Mouse (Mus musculus) neural tube, embryonic 11.5 days (tissue): ENCODE results near the gene Il4ra. TPM values are rescaled to one million over a fixed set of nuclear protein-coding genes. Genes with fewer than 3 reads are reported as not detected.

Source experiments
- ATAC-seq: fragments of 200-750 bp; cut with Nextera tagmentation; 2 replicates; pipeline ENCODE4 v1.8.0; 2017; ENCODE audit warnings: moderate number of reproducible peaks, mild to moderate bottlenecking, moderate TSS enrichment, moderate library complexity; ENCODE audit not compliant: insufficient read depth, low FRiP score, low TSS enrichment
- DNase-seq: peaks from one replicate; pipeline ENCODE4 v3.0.0-alpha.2; 2015; ENCODE audit warnings: low spot score
- H3K27ac ChIP-seq: fragments of 300-500 bp; sonication (generic); 2 replicates; pipeline ENCODE4 v1.5.1; 2014; ENCODE audit warnings: low read depth, mild to moderate bottlenecking, low read length
- H3K27me3 ChIP-seq: fragments of 300-500 bp; sonication (generic); 2 replicates; pipeline ENCODE4 v1.6.1; 2014; ENCODE audit warnings: mild to moderate bottlenecking, low read length, mixed read lengths; ENCODE audit not compliant: control insufficient read depth, insufficient read depth
- H3K36me3 ChIP-seq: fragments of 300-500 bp; sonication (generic); 2 replicates; pipeline ENCODE4 v1.6.1; 2014; ENCODE audit warnings: mild to moderate bottlenecking, low read length, moderate library complexity, mixed read lengths; ENCODE audit not compliant: control insufficient read depth, insufficient read depth
- H3K4me1 ChIP-seq: fragments of 300-500 bp; sonication (generic); 2 replicates; pipeline ENCODE4 v1.6.1; 2014; ENCODE audit warnings: low read length, mixed read lengths; ENCODE audit not compliant: control insufficient read depth, insufficient read depth
- H3K4me2 ChIP-seq: fragments of 300-500 bp; sonication (generic); 2 replicates; pipeline ENCODE4 v1.6.1; 2014; ENCODE audit warnings: low read depth, mild to moderate bottlenecking, moderate library complexity
- H3K4me3 ChIP-seq: fragments of 300-500 bp; sonication (generic); 2 replicates; pipeline ENCODE4 v1.5.1; 2014; ENCODE audit warnings: low read depth, low read length
- H3K9ac ChIP-seq: fragments of 300-500 bp; sonication (generic); 2 replicates; pipeline ENCODE4 v1.6.1; 2014; ENCODE audit warnings: mild to moderate bottlenecking, low read length
- H3K9me3 ChIP-seq: fragments of 300-500 bp; sonication (generic); 2 replicates; pipeline ENCODE4 v1.6.1; 2016; ENCODE audit warnings: low read length; ENCODE audit not compliant: control insufficient read depth
- WGBS: fragments of 180-500 bp; shearing (Covaris S2); extraction: QIAGEN DNeasy Blood & Tissue Kit; methylation state at CpG from one replicate; pipeline ENCODE4 v1.1.7; 2014; 5-methylcytosine and 5-hydroxymethylcytosine counted together
- polyA plus RNA-seq: library from polyadenylated mRNA; unstranded; fragments of >200 nt; fragmentation: Nextera tagmentation; extraction: Ambion mirVana; gene quantifications from 2 replicates; pipeline ENCODE4 v1.2.1, GENCODE M21; 2014

Gene Il4ra
- 3.3 and 4.5 TPM in 2 replicates for polyA plus RNA-seq

DNA sequence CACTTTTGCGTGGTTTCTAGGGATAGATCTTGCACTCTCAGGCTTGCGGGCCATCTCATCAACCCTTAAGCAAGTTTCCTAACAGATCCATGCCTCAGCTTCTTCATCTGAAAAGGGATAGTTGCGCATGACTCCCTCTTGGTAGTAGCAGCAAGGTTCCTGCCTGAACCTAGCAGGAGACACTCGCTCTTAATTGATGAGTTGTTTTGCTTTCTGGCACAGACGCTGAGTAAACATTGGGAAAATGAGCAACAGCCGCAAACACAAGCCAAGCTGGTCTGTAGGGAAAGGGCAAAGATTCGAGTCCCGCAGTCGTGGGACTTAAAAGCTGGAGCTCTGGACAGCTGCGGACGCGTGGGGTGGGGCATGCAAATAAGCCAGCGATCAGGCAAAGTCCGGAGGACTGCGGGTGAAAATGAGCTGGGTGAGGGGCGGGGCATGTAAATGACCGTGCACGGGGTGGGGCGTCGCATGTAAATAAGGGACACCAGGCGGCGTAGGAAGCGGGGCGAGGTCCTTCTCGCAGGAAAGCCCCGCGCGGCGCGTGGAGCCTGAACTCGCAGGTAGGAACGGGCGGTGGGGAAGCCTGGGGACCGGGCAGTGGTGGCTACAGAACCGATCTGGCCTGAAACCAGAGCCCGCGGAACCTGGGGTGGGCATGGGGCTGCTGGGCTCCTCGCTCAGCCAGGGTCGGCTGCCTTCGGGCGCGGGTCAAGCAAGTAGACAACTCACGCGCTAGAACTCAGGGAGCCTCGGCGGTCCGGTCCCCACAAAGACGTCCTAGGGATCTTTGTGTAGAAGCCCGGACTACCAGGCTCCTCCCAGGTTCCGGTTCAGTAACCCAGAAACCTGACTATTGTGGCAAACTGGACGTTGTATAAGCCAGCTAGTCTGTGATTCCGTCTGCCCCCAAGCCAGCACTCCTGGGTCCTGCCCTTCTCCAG is at the start of gene Il4ra:
TSS of gene Il4ra (plus strand) at position 355 of the 944 bp plus-strand sequence.
- H3K9me3 ChIP-seq, result no peaks in the 10 kb centered on the region
- H3K4me2 ChIP-seq, result peak within 1 kb of the TSS; percentile 66
- H3K4me1 ChIP-seq, result peaks cover 3% of the 10 kb centered on the region; the same call in 1 of the 2 replicates
- WGBS, result 2% methylated on average over 52 of the region's 52 CpGs
- H3K27ac ChIP-seq, result no peak within 1 kb of the TSS
- peak; percentile 95 for ATAC-seq
- peak within 1 kb of the TSS; percentile 48 for H3K9ac ChIP-seq
- peak within 1 kb of the TSS; percentile 39 for H3K4me3 ChIP-seq
- no peaks in the 10 kb centered on the region for H3K36me3 ChIP-seq
- peak; percentile 88 for DNase-seq
- H3K27me3 ChIP-seq, result peaks cover 10% of the 10 kb centered on the region; the same call in 1 of the 2 replicates

DNA sequence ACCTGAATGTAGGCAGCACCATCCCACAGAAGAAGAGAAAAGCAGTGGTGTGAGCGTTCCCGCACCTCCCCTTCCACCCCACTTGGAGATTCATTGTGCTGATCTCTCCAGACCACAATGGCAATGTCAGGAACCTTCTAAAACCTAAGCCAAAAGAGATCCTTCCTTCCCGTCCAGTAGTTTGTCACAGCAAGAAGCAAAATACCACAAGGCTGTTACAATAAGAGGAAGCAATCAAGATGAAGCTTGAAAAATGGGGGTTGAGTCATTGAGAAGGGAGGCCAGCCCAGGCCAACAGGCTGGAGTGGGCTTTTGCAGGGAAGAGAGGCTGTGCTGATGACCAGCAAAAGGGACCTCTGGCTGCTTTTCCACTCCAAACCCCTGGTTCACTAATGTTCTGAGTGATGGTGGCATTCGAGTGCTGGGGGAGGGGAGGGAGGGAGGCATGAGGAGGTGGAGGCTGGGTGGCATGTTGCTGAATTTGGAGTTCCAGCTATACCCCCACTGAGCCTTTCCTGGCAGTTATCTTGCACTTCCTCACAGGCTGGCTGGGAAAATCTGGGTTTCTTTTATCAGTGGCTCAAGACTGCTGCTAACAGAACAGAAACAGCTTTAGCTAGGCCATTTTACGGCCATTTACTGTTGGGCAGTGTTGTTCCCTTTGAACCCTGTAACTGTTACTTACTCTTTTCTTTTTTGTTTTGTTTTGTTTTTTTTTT is 48.4 kb upstream of the Il4ra start:
- no peaks in the 10 kb centered on the region for H3K4me1 ChIP-seq
- H3K4me2 ChIP-seq, result no peak overlapping the region
- no peak overlapping the region for H3K27ac ChIP-seq
- no peak overlapping the region for H3K4me3 ChIP-seq
- no peaks in the 10 kb centered on the region for H3K9me3 ChIP-seq
- DNase-seq, result no peak
- no peak for ATAC-seq
- H3K27me3 ChIP-seq, result no peaks in the 10 kb centered on the region
- H3K36me3 ChIP-seq, result no peaks in the 10 kb centered on the region
- 83% methylated on average over 5 of the region's 5 CpGs for WGBS
- H3K9ac ChIP-seq, result no peak overlapping the region

DNA sequence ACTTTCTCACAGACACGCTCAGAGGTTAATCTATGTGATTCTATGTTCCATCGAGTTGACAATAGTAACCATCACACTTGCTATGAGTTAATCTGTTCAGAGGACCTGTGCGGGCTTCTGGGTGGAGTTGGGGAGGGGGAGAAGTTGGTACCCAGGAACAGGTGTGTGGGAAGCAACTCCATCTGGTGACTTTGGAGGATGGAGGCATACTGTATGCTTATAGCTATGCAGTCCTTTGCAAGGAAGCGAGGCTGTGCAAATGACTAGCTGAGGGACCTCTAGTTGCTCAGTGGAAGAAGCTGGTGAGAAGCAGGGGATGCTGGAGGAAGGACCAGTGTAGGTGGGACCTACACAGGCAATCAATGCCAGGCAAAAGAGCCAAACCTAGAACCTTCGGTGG is 47.3 kb upstream of the Il4ra start:
- H3K9ac ChIP-seq, result no peak overlapping the region
- no peak for DNase-seq
- H3K4me2 ChIP-seq, result no peak overlapping the region
- no peaks in the 10 kb centered on the region for H3K9me3 ChIP-seq
- WGBS, result 89% methylated on average over 5 of the region's 5 CpGs
- H3K4me3 ChIP-seq, result no peak overlapping the region
- H3K27me3 ChIP-seq, result no peaks in the 10 kb centered on the region
- H3K4me1 ChIP-seq, result no peaks in the 10 kb centered on the region
- H3K27ac ChIP-seq, result no peak overlapping the region
- H3K36me3 ChIP-seq, result no peaks in the 10 kb centered on the region
- ATAC-seq, result no peak

DNA sequence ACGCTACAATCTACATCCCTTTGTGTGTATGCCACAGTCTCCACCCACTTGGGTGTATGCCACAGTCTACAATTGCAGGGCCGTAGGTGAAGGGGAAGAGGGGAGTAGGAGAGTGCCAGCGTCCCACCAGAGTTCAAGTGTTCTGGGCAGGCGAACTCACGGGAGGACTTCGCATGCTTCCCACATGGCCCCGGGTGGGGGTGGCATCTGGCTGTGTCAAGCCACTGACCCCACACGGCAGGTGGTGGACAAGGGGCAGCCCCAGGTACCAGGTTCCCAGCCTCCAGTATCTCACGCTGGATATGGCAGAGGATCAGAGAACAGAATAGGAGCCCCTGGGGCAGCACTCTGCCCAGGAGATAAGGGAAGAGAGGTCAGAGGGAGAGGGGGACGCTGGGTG is 46.4 kb upstream of the Il4ra start:
- H3K27ac ChIP-seq, result no peak overlapping the region
- no peak overlapping the region for H3K9ac ChIP-seq
- no peak for DNase-seq
- H3K4me3 ChIP-seq, result no peak overlapping the region
- no peaks in the 10 kb centered on the region for H3K9me3 ChIP-seq
- H3K4me1 ChIP-seq, result no peaks in the 10 kb centered on the region
- no peaks in the 10 kb centered on the region for H3K27me3 ChIP-seq
- no peak for ATAC-seq
- H3K4me2 ChIP-seq, result no peak overlapping the region
- H3K36me3 ChIP-seq, result no peaks in the 10 kb centered on the region
- 87% methylated on average over 10 of the region's 10 CpGs for WGBS

DNA sequence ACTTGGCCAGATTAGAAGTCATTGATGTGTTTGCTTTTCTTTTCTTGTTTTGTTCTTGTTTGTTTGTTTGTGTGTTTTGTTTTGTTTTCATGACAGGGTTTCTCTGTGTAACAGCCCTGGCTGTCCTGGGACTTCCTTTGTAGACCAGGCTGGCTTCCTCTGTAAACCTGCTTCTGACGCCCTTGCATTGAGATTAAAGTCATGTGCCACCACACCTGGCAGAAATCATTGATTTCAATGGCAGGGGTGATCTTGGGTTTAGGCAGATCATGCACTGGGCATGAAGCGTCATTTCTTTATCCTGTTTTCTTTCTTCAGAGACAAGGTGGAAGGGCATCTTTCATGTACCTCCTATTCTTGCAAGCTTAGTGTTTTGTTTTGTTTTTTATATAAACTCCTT is 44.6 kb upstream of the Il4ra start:
- Histone ChIP-seq H3K36me3 (no peaks in the 10 kb centered on the region), H3K9ac (no peak overlapping the region), H3K27me3 (no peaks in the 10 kb centered on the region), H3K9me3 (no peaks in the 10 kb centered on the region), H3K4me2 (no peak overlapping the region), H3K4me3 (no peak overlapping the region), H3K4me1 (no peaks in the 10 kb centered on the region), H3K27ac (no peak overlapping the region)
- 85% methylated on average over 2 of the region's 2 CpGs for WGBS
- DNase-seq (no peak), ATAC-seq (no peak)

DNA sequence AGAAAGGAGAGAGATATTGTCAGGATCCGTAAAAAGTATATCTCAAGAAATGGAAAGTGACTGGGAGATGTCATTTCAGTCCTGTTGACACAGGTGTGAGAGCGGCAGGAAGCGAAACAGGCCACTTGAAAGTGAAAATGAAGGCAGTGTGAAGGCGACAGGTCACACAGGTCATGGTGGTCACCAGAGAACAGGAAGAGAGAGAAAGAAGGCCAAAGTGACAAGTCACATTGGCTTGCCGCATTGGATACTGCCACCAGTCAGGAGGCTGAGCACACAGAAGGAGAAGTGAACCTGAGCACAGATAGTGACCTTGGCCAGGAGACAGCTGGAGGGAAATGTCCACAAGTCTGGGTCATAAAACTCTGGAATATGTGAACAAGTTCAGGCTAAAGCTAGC is 40.5 kb upstream of the Il4ra start:
- Histone ChIP-seq H3K27me3 (no peaks in the 10 kb centered on the region), H3K27ac (no peak overlapping the region), H3K36me3 (no peaks in the 10 kb centered on the region), H3K9me3 (no peaks in the 10 kb centered on the region), H3K9ac (no peak overlapping the region), H3K4me3 (no peak overlapping the region), H3K4me2 (no peak overlapping the region), H3K4me1 (no peaks in the 10 kb centered on the region)
- ATAC-seq (no peak), DNase-seq (no peak)
- 74% methylated on average over 5 of the region's 5 CpGs for WGBS

DNA sequence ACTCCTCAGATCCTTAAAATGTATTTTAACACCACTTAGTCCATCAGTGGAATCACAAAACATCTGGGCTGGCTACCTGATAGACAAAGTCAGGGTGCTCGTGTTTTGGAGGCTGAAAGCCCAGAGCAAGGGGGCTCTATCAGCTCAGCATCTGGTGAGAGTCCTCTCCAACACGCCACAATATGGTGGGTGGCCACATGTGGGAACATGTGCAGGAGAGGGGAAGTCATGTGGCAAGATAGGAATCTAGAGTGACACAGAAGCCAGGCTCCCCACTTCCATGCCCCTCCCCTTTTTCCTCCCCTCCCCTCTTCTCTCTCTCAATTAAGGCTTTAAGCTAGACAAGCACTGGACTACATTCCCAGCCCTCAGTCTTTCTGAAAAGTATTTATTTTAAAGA is 40.1 kb upstream of the Il4ra start:
- no peak for DNase-seq
- 76% methylated on average over 2 of the region's 2 CpGs for WGBS
- H3K27ac ChIP-seq, result no peak overlapping the region
- no peaks in the 10 kb centered on the region for H3K36me3 ChIP-seq
- H3K4me1 ChIP-seq, result no peaks in the 10 kb centered on the region
- H3K4me3 ChIP-seq, result no peak overlapping the region
- H3K4me2 ChIP-seq, result no peak overlapping the region
- no peaks in the 10 kb centered on the region for H3K27me3 ChIP-seq
- no peak overlapping the region for H3K9ac ChIP-seq
- no peak for ATAC-seq
- no peaks in the 10 kb centered on the region for H3K9me3 ChIP-seq

DNA sequence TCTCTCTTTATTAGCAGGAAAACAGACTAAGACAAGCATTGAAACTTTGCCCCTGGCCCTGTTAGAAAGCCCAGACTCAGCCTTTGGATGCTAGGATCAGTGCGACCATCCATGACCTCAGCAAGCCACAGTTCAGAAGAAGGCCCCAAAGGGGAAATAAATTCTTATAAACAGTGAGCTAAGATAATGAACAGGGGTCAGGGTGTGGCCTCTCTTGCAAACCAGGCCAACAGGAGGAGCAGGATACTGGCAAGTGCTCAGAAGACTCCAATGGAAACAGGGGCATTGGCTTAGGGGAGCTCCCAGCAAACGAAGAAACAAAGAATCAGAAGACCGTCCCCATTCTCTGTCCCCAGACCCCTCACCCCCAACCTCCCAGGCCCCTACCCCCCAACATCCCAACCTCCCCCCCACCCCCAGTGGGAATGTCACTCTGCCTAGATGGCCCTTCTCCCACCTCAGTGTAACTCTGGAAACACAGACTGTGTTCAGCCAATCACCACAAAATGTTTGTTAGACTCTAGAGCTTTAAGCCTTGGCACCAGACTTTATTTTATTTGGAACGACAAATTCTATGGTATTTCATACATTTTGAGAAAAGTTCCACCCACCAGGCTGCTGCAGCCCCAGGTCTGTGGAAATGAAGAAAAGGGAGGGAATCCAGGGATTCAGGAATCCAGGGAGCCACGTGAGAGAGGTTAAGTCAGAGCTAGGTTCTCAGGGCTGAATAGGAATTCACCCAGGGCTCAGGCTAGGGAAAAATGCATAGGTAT is 36.7 kb upstream of the Il4ra start:
- no peak overlapping the region for H3K4me3 ChIP-seq
- no peaks in the 10 kb centered on the region for H3K4me1 ChIP-seq
- no peak overlapping the region for H3K9ac ChIP-seq
- no peaks in the 10 kb centered on the region for H3K9me3 ChIP-seq
- no peaks in the 10 kb centered on the region for H3K36me3 ChIP-seq
- WGBS, result 78% methylated on average over 5 of the region's 5 CpGs
- DNase-seq, result no peak
- no peak for ATAC-seq
- no peak overlapping the region for H3K4me2 ChIP-seq
- H3K27me3 ChIP-seq, result no peaks in the 10 kb centered on the region
- no peak overlapping the region for H3K27ac ChIP-seq
